Mouse (Mus musculus) hematopoietic stem cell, adult 5-6 weeks (primary cell): Measurements from ENCODE around the gene Mn1. TPM values are rescaled to one million over a fixed set of nuclear protein-coding genes. Genes with fewer than 3 reads are reported as not detected.

Experiments
- ATAC-seq, 2 experiments: fragments of 125-278 bp in 1 of 2; replicated peaks in 1 of 2; 2 replicates each; pipeline ENCODE4 v1.8.0; 2016 to 2017; ENCODE audit warnings: inconsistent platforms in 2 of 2, mild to moderate bottlenecking in 2 of 2, moderate number of reproducible peaks in 2 of 2, low read depth in 1 of 2, moderate TSS enrichment in 1 of 2; ENCODE audit not compliant: low FRiP score in 2 of 2, poor library complexity in 2 of 2, severe bottlenecking in 2 of 2, insufficient read depth in 1 of 2, low TSS enrichment in 1 of 2
- total RNA-seq: library from RNA; stranded (forward); fragments of 172-1452, 232-1000 nt; gene quantifications from 2 replicates; pipeline ENCODE4 v1.2.3, GENCODE M21; 2017

The Mn1 gene
- total RNA-seq, 1 experiment from 2014 or later = 4.6 TPM

DNA sequence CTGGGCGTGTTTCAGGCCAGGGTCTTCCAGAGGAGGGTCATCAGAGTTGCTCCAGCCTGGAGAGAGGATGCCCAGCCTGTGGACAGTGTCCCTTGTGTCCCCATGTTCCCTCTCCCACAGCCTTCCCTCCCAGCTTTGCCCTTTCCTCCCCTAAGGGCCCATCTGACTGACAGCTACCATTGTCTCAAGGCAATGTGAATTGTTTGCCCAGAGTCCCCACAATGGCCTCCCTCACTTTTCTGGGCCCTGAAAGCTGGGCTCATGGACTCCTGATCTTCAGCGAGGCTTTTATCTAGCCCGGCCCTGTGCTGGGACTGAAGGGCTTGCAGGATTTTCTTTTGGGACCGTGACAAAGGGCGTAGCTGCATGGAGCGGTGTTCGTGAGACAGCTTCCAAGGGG lies 29.5 kb downstream of the Mn1 start:
- ATAC-seq = no peak

DNA sequence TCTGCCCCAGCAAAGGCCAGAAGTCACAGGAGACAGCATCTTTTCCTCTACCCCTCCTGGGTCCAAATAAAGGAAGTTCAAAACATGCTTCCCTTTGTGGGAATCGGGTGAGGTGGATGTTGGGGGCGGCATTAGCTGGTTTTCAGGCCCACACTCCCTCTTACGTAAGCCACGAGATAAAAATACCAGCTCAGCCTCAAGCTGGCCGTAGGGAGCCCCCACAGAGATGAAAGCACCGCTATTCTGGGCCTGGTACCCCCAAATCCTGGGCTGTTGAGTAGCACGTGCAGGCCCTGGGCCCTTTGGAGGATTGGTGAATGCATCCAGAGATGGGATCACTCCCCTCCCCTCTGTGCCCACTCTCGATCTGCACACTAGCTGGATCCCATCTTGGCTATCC lies 32.5 kb downstream of the Mn1 start:
- ATAC-seq = peak; percentile 8 to 34; a peak in 1 of 4 replicates

DNA sequence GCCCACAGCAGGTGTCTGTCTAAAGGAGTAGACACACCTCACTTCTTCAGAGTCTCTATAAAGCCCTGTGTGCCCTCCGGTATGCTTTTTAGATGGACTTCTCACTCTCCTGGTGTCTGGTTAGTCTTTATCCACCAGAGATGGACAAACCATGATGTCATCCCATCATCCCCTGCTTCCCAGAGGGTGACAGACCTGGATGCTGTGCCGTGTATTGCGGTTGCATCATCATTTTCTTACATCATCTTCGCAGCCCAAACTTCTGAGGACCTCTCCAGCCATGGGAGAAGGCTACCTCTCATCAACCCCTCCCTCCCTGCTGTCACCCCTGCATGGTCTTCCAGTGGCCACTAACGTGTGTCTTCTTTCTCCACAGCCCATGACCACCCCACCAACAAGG lies 37.1 kb downstream of the Mn1 start:
- no peak for ATAC-seq

DNA sequence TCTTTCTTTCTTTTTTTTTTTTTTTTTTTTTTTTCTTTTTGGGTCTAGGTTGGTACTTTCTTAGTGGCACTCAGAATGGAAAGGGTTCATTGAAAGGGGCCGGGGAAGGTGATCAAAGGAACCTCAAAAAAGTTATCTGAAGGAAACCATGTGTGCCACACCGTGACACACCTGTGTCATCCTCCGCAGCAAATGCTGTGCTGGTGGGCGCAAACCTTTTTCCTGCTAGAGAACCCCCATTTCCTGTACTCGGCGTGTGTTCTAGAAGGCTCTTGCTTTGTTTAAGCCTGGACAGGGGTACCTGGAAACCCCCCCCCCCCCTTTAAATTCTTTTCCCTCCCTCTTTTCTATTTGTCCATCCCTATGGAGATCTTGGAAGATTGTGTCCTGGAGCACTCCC lies 37.7 kb downstream of the Mn1 start:
- ATAC-seq = no peak

DNA sequence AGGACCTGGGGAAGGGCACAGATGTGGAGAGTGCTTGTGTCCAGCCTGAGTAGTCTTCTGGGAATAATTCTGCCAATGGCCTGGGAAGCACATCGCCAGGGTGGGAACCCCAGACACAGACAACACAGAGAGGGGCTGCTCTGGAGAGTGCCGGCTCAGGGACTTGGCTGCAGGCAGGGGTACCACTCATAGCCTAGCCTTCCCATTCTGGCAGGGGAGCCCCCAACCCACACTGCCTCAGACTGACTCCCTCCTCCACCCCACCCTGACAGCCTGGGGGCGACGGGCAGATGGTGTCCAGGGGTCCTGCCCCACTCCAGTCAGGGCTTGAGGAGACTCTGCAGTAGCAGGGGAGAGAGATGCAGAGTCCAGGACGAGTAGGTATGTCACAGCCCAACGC lies 41.5 kb downstream of the Mn1 start:
- ATAC-seq = no peak

DNA sequence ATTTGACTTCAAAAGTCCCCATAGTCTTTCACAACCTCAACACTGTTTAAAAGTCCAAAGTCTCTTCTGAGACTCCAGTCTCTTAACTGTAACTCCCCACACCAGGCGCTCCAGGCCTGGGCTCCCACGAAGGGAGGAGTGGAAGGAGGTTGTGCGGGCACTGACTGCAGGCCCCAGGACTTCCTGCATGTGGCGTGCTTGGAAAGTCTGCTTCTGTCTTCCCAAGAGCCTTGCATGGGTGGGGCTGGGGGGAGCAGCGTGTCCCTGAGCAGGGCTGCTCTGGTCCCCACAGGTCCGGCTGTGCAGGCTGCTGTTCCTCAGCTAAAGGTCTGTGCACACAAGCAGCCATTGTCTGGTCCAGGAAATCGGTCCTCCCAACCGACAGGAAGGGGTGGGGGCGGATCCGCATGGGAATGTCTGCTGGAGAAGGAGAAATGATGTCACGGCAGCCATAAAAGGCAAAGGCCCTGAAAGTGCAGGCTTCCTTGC lies 48.7 kb downstream of the Mn1 start:
- ATAC-seq = no peak

DNA sequence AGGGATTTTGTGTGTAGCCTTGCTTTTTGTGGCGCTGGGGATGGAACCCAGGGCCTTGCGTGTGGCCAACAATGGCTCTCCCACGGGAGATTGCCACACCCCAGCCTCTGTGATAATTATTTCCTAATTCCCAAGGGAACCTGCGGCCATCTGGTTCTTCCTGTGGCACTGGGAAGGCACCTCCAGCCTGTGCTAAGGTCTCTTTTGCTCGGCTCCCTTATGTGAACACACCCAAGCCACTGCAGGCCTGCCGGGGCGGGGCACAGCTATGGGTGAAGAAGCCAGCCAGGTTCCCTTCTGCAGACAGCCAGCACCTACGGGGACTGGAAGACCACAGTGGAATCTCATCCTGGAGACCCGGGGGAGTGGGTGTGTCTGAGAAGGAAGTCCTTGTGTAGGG lies 49.3 kb downstream of the Mn1 start:
- no peak for ATAC-seq

DNA sequence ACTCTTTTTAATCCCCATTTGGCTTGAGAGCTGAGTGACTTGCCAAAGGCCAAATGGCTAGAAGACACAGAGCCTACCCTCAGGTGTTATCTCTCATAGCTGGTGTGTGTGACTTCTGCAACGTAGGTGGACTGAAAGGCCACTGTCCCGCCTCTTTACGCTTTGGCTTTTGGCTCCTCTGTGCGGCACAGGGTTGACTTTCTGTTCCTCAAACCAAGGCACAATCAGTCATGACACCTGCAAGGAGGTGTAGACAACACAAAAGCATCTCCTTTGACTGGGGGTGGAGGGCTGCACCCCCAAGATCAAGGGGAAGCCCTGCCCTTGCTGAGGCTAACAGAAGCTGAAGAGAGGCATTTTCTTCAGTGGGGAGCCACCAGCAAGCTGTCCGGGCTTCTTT lies 50.5 kb downstream of the Mn1 start:
- no peak for ATAC-seq

DNA sequence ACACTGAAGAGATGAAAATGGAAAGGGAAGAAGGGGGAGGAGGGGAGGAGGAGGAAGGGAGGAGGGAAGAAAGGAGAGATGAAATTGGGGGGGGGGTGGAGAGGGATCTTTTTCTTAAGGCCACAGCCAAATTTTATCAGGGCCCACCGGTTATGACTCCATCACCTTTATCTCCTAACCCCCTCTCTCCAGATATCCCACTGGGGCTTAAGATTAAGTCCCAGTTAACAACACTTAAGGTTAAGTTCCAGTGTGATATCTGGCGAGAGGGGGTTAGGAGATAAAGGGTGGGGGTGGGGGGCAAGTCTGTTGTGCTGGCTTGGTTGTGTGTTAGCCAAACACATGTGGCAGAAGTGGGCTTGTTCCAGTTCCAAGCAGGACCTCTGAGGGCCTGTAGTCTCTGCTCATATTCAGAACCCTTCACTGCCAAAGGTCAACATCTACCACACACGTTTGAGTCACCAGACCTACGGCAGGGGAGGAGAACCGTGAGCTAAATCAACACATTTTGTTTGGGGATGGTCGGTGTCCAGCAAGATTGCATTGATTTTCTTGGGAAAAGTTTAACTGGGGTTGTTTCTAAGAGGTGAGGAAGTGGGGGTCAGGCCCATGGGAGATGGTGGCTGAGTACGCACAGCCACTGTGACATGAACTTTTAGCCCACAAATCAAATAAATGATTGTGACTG lies 52.2 kb downstream of the Mn1 start:
- ATAC-seq = no peak

DNA sequence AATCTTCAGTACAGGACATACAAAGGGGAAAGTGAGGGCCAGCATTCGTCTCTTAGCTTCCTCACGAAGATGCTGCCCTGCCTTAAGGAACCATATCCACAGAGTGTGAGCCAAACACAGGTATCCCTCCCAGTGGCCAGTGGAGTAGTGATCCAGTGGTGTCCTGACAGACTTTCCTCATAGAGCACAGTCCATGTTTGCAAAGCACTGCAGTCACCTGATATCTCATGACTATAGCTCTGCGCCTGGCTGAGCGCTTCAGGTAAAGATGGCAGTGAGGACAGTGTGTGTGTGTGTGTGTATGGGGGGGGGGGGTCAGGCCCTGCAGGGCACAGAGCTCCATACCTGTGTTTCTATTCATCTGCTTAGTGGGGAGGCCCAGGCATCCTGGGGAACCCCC lies 53.7 kb downstream of the Mn1 start:
- no peak for ATAC-seq

DNA sequence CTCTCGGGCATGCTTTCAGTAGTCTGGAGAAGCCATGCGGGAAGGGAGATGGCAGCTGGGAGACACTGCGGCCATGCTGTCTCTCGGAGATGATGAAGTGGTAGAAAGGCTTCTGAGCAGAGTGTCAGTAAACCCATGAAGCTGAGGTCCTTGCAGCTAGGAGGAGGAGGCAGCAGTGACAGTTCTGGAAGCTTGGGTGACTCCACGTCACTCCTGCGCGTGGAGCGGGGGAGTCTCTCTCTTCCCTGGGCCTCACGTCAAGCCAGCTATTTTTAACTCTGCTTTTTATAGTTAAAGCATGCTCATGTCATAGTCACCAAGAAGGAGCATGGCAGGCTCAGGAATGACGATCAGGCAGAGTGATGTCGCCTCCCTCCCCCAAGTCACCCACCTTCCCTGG lies 56.3 kb downstream of the Mn1 start:
- ATAC-seq = no peak

DNA sequence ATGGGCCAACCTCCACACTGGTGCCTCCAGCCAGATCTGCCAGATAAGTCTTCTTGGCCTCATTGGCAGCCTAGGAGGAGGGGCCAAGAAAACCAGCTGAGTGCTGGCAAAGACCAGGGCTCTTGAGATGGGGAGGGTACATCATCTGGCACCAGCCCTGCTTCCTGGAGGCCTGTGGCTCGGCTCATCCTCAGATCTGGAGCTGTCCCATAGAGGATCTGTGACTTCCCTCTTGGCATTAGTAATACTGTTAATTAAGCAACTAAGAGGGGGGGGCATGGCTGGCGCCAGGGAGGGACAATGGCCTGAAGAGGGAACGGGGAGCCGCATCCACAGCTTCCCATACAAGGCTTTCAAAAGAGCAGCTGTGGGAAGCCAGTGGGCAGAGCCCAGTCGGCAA lies 58.6 kb downstream of the Mn1 start:
- no peak for ATAC-seq

DNA sequence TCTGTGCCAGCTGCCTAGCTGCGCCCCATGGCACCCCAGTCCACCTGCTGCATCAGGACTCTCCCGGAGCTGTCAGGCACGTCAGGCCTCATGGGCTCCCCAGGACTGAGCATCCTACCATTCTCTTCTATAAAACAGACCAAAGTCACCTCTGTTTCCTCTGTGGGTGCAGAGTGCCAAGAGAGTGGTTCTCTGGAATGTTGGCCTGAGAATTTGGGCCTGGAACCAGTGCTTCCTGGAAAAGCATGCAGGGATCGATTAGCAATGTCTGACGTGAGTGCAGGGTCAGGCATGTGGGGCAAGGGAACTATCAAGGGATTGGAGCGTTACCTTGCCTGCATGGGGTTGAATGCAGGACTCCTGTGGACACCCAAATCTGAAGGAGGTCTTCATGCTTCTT lies 59.0 kb downstream of the Mn1 start:
- ATAC-seq = no peak

DNA sequence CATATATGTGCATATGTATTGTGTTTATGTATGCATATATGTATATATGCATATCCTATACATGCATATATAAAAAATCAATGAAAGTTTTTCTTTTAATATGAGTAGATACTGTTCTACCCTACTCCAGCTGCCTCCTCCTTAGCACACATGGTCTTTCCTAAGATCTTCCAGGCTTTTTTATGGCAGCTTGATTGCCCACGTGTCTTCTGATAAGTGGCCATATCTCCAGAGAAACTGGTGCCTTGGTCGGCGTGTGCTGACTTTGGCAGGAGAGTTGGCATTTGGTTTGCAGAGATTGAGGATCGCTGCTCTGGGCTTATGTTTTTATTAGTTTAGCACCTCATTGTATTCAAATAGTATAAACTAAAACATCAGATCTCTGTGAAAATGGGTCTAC lies 68.7 kb downstream of the Mn1 start:
- no peak for ATAC-seq

DNA sequence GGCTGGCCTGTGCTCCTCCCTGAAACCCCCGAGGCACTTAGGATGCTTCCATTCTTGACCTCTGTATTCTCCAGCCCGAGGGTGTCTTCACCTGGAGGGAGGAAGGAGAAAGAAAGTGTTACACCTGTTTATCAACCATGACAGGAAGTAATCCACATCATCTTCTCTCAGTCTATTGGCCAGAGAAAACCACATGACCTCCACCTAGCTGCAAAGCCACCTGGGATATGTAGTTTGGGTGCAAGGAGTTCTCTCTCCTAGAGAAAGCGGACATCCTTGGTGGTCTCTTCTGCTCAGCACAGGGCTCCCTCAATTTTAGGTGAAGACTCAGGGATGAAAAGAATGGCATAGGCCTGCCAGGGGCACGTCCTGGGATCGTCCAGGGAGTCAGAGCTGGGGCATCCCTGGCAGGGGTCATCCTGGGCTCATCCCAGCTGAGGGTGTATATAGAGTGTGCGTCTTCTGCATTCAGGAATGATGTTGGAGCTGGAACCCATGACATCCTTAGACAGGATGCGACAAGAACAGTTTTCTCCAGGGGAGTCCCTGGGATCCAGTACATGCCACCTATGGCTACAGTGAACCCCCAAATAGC lies 72.0 kb downstream of the Mn1 start:
- no peak; a peak in 1 of 4 replicates for ATAC-seq

DNA sequence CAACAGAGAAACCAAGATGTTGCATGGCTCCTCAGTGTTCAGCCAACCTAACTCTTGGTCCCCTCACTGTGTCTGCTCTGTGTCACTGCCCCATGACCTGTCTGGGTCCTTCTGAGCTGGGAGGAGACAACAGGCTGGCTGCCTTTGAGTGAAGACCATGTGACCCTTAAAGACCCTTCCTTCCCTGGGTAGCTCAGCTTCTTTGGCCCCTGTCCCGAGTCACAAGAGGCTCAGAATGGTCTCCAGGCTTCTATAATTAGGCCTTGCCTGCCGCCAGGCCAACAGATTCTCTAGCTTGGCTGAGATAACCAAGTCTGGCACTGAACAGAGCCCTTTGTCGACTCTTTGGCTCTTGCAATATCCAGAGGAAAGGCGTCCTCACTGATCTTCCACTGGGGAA lies 73.4 kb downstream of the Mn1 start:
- no peak for ATAC-seq

DNA sequence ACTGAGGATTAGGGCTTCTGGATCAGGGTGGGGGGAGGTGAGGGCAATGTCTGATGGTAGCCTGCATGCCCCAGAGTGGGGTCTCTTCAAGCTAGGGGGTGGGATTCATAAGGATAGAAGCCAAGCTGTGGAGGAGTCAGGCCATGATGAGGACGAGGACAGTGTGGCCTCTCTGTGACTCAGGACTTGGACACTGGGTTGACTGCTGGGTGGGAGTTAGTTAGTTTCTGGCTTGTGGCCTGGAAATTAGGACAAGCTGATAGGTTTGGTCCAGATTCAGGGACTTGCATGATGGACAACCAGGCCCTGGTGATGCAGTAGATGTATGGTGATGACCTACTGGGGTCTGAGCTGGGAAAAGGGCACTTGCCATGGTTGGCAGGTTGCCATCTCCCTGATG lies 74.3 kb downstream of the Mn1 start:
- ATAC-seq = no peak

DNA sequence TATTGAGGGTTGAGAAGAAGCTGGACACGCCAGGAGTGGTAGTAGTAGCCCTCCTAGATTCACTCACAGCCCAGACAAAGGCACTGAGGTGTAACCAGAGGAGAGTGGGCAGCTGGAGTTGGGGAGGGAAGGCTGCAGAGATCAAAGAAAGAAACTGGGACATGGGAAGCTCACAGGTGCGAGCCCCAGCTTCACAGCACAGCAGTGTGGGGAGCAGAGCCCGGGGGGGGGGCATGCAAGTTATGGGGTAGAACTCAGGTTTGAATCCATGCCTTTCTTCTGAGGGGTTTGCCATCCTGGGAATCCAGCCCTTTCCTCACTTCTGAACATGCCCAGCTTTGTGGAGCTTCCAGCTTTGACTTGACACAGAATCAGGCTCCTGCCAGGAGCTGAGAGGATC lies 82.9 kb downstream of the Mn1 start:
- ATAC-seq = no peak
